Comparison of ENCODE assay signal across 16 mouse cellular contexts in the genomic region with DNA sequence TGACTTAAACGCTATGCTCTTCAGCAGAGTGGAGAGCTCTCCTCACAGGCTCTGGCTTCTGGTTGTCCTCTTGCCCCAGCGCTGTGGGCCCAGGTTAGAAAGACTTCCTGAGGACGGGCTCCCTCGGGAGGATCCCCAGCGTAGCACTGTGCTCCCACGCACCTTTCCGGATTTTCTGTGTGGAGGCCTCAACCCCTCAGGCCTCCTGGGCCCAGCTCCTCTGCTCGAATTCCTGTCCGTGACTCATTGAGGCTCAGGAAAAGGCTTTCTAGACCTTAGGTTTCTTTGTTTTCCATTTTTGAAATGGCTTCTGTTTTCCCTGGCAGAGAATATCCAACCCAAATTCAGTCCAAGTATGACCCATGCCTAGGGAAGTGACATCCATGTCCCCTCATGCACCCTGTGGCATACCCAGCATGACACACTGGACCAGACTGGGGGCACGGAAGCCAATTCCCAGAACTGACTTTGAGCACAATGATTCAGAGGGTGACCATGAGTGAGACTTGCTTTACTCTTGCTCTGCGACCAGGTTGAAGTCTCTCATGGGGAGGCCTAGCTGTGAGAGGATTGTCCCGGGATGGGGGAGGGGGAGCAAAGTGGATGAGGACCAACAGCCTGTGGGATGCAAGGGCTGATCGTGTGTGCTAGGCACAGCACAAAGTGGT. TPM values are rescaled to one million over a fixed set of nuclear protein-coding genes. Genes with fewer than 3 reads are reported as not detected.
"Had no signal": no experiment of that assay in that cellular context is flagged by ENCODE, and none has a peak within 500 bp of the region (broad histone marks: within the 10 kb centered on the region; RNA-seq: fewer than 3 reads in every experiment).

No protein-coding gene starts in this region.

- H3K9ac ChIP-seq: limb, embryonic 15.5 days; liver, embryonic 12.5 days; lung, embryonic 14.5 days; neural tube, embryonic 12.5 days had no signal

- ATAC-seq: liver, embryonic 12.5 days had no signal

- H3K36me3 ChIP-seq: liver, embryonic 12.5 days; midbrain, embryonic 10.5 days; neural tube, embryonic 12.5 days had no signal

- H3K4me3 ChIP-seq: left cerebral cortex, adult 2 months; limb, embryonic 15.5 days; liver, embryonic 12.5 days; midbrain, embryonic 10.5 days; neural tube, embryonic 12.5 days had no signal

- DNase-seq: kidney, postnatal 14 days; lung, postnatal 4 days; midbrain, embryonic 14.5 days; thymus, adult 18-20 months; thymus, postnatal 14 days had no signal

- H3K9me3 ChIP-seq: limb, embryonic 15.5 days; midbrain, embryonic 10.5 days; neural tube, embryonic 12.5 days had no signal

- H3K27ac ChIP-seq: left cerebral cortex, adult 2 months; limb, embryonic 15.5 days; liver, embryonic 12.5 days; midbrain, embryonic 10.5 days; neural tube, embryonic 12.5 days; stomach, postnatal 0 days had no signal

- H3K4me2 ChIP-seq: limb, embryonic 15.5 days; liver, embryonic 12.5 days; lung, embryonic 14.5 days; neural tube, embryonic 12.5 days had no signal

RNA-seq across cellular contexts. Expression of a gene that starts 1.7 kb away (rescaled TPM):
- total RNA-seq: neutrophil, adult 5-6 weeks had no signal

RNA-seq across cellular contexts. Expression of a gene that starts 38.6 kb away (rescaled TPM):
- total RNA-seq: layer of hippocampus, postnatal 25 days; left cerebral cortex, adult 2 months; left cerebral cortex, postnatal 14 days; megakaryocyte, adult 5-6 weeks; neutrophil, adult 5-6 weeks had no signal
- polyA plus RNA-seq: midbrain, embryonic 14.5 days had no signal

RNA-seq across cellular contexts. Expression of a gene that starts 56.5 kb away (rescaled TPM):
- total RNA-seq: megakaryocyte, adult 5-6 weeks had no signal
